Mouse (Mus musculus) urinary bladder, adult 18-20 months (tissue): ENCODE measurements around the gene Serpina1f.
"Not testable (repeated sequence)": the region's sequence is repeated elsewhere in the genome, so short reads cannot be mapped to it uniquely, and the experiment has no call there.

Experiments used
- DNase-seq, 2 experiments: peaks; one replicate each; pipeline ENCODE4 v3.0.0; 2022; ENCODE audit warnings: low spot score in 2 of 2, mixed read lengths in 2 of 2

The Serpina1f gene

GRCm38 (mm10) chr12:103662053-103662452 is 33.3 kb downstream of the Serpina1f start:
- DNase-seq, result not testable (repeated sequence)

DNA sequence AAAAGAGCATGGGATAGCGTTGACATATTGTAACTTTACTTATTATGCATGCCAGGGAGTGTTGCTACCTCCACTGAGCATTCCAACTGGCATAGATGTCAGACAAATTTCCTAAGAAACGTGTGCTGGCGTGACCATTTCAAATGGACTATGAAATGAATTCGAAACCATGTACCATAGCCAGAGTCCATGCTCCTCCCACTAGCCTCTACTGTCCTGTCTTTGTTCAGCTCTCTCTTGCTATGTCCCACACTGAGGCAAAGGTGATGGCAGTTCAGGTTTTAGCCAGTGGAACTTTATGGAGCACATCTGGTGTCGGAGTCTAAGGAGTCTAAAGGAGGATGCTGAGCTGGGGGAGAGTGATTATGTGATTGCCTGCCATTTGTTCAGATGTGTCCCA is 35.3 kb downstream of the Serpina1f start:
- no peak for DNase-seq

DNA sequence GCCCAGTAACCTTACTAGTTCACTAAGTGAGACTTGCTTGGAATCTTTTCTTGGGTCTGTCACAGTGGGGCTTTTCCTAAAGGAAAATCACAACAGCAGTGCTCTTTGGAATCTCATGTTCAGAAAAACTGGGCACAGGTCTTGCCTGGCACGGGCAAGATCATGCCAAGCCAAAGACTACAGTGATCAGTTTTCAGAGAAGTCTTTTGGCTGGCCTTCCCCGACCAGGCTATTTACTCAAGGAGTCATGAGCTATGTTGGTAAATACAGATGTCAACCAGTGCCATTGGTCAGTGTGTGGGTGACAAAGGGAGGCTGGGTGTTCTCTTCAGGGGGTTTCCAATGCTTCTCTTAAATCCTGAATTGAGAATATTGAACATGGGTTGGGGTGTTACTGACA is 36.2 kb downstream of the Serpina1f start:
- DNase-seq, result no peak

- no peak for DNase-seq
Measured at GRCm38 (mm10) chr12:103657991-103658390, 37.3 kb downstream of the Serpina1f start.

DNA sequence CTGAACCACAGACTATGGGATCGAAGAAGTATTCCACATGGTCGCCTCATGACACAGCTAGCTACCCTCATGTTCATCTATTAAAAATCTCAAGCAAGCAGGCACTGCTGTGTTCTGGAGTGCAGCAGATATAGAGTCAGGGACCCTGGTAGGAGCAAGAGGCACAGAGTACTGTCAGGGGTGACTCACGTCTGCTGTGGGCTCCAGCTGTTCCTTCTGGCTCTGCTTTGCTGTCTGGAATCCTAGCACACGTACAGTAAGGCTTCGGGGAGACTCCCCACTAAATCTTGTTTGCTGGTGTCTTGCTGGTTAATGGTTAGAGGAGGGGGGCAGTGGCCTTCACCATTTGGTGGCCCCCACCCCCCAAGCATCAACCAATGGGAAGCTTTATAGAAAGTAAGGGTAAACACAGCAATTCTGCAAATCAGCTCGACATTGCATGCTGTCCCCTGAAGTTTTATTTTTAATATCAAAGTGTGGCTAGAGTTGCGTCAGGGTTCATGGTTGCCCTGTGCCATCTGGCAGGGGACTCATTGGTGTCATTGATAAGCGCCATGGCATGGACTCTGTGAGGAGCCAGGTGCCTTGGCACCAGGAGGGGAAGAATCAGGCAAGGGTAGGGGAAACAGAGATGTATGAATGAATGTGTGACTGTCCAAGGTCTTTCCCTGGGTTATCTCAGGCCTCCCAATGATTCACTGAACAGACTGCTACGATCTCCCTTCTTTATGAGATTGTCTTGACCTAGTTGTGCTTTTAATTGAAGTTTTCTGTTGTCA is 38.3 kb downstream of the Serpina1f start, which contains the start of gene Serpina6:
Serpina6 (minus strand) TSS at position 365 of the 779 bp plus-strand sequence.
- DNase-seq, result no peak

GRCm38 (mm10) chr12:103655123-103656044 is 39.9 kb downstream of the Serpina1f start:
- no peak for DNase-seq

GRCm38 (mm10) chr12:103653836-103654235 is 41.5 kb downstream of the Serpina1f start:
- no peak for DNase-seq

DNA sequence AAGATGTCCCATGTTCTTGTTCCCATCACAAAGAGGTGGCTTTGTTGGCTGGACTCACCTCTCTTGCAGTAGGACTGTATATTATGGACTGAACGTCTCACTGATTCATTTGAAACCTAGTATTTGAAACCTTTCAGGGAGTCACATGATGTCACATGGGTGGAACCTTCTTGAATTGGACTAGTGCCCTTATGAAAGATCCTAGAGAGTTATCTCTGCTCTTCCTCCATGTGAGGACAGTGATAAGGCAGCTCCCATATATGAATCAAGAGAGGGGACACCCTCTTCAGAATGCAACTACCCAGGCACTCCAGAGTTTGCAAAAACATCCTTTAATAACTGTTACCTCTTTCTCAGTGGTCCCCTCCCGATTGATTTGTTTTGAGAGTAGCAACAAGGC is 49.0 kb downstream of the Serpina1f start:
- DNase-seq, result no peak

DNA sequence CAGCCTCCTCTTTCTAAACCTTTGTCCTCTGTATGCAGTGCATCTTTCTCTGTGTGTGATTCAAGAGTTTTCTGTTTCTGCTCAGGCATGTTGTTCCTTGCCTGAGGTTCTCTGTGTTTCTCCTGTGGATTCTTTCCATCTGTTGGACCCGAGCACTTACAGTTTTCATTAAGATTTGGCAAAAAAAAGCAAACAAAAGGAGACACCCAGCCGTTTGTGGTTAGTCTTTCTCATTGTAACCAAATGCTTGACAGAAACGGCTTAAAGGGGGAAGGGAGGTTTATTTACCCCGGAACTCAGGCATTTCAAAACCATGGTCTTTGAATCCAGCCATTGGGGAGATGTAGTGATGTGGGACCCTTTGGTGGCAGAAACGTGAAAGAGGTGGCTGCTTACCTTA is 50.7 kb downstream of the Serpina1f start:
- DNase-seq, result no peak

GRCm38 (mm10) chr12:103643818-103644217 is 51.5 kb downstream of the Serpina1f start:
- DNase-seq, result no peak

GRCm38 (mm10) chr12:103643336-103643735 is 52.0 kb downstream of the Serpina1f start:
- DNase-seq, result peak; percentile 55 to 90
